Mouse (Mus musculus): Measurements from ENCODE around the gene Tenm1. TPM values are rescaled to one million over a fixed set of nuclear protein-coding genes. Genes with fewer than 3 reads are reported as not detected.

Tenm1 gene
- total RNA-seq (2023) = not detected

DNA sequence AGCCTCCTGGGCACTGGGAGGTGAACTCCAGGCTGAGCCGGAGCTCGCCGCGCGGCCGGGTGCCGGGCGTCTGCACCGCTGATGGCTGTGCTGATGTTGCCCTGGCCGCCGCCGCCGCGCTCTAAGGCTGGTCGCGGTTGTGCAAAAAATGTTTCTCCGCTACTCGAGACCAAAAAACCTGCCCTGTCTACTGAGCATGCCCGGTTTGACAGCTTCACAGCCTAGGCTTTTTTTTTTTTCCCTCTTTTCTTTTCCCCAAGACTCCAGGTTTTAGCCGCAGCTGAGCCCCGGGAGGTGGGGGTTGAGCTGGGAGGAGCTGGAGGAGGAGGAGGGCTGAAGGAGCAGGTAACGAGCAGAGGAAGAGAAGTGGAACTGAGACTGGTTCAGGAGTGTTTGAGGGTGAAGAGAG, at the start of gene Tenm1:
TSS of gene Tenm1 (minus strand) at position 272 of the 409 bp plus-strand sequence.

DNA sequence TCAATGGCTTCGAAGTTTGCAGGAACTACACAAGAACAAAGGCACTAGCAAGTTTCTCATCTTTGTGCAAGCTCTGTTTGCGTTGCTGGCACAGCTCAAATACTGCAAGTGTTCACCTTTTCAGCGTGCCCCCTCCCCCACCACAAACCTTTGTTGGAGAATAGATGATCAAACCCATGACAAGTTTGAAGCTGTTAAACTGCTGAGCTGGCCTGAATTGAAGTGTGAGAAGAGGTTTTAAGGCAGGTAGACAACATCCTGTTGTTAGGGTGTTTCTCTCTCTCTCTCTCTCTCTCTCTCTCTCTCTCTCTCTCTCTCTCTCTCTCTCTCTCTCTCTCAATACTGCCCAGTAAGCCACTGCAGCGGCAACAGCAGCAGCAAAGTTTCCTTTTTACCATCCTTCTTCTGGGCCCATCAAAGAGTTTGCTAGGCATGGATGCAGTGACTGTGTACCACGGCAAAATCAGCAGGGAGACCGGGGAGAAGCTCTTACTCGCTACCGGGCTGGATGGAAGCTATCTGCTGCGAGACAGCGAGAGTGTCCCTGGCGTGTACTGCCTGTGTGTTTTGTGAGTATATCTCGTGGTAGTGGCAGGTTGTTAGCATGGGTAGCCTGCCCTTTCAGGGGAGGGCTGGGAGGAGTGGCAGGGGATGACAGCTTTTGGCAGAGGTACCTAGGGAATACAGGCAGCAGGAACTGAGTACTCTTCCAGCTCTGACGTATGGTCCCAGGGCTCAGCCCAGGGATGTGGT, 926.5 kb downstream of the Tenm1 start, which contains the start of gene Sh2d1a:
TSS of gene Sh2d1a (plus strand) at position 163 of the 753 bp plus-strand sequence.

DNA sequence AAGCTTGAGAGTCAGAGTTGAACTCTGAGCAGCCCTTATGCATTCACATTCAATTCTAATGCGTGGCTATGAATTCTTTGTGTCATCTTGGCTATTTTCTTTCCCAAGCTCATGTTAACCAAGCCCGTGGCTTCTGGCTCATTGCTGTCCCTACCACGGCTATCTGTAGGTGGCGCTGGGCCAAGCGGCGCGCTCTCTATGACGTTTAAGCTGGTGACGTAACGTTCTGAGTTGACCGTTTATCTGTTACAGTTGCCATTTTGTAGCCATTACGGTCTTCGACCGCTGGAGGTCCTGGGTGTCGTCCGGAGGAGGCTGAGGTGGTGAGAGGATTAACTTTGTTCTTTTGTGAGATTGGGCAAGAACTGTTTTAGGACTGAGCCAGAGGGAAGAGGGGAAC, 939.5 kb downstream of the Tenm1 start, which contains the start of gene Tex13c2:
TSS of gene Tex13c2 (plus strand) at position 246 of the 400 bp plus-strand sequence.

Other genes starting within 250 kb of the Tenm1 start
- gene Tex13c1, start 162.0 kb upstream of the Tenm1 start, total RNA-seq (2023) = not detected

Data from CD8-positive naive resting alpha-beta T cell, adult 57 days (primary cell).